24 mouse cellular contexts compared by ENCODE assay signal in genomic region chr2:102040011-102040410, GRCm38 (mm10).
A peak's percentile ranks its signal among the peaks of the same experiment; 100 is the strongest.
DNase-seq lines count a peak whose midpoint lies in the region; ATAC-seq and TF ChIP-seq lines count a peak whose summit lies in the region.
"Had no signal": no experiment of that assay in that cellular context is flagged by ENCODE, and none has a peak within 500 bp of the region (broad histone marks: within the 10 kb centered on the region; RNA-seq: fewer than 3 reads in every experiment).

No protein-coding gene starts in this region.

- H3K9me3 ChIP-seq in midbrain, embryonic 11.5 days (ENCODE audit: control insufficient read depth, low read length), result no peaks in the 10 kb centered on the region
- H3K9me3 ChIP-seq: forebrain, embryonic 10.5 days; heart, embryonic 15.5 days; kidney, embryonic 15.5 days; limb, embryonic 15.5 days; liver, embryonic 15.5 days; midbrain, embryonic 12.5 days had no signal

- no peak for DNase-seq in layer of hippocampus, adult 2 months (ENCODE audit: low spot score in 2 of 2)
- no peak for DNase-seq in layer of hippocampus, adult 11-12 months (ENCODE audit: low spot score)
- DNase-seq in CD4-positive, CD25-positive, alpha-beta regulatory T cell, adult 2 months (ENCODE audit: low read depth, low spot score), result peak; percentile 27
- peak; percentile 64 for DNase-seq in thymus, postnatal 14 days
- no peak for DNase-seq in frontal cortex, postnatal 14 days (ENCODE audit: low spot score in 2 of 2)
- DNase-seq in frontal cortex, adult 2 months (ENCODE audit: extremely low spot score in 1 of 2, low spot score in 1 of 2), result no peak
- DNase-seq in midbrain, embryonic 11.5 days (ENCODE audit: low spot score, missing footprints), result no peak
- DNase-seq: adrenal gland, postnatal 14 days; cerebellum, adult 11-12 months; cerebellum, postnatal 14 days; layer of hippocampus, adult 9-11 months; left cerebral cortex, postnatal 4 days; lung, postnatal 10 days; right cerebral cortex, postnatal 4 days had no signal

- H3K27me3 ChIP-seq in midbrain, embryonic 11.5 days (ENCODE audit: control insufficient read depth, insufficient read depth, low read length), result no peaks in the 10 kb centered on the region
- H3K27me3 ChIP-seq: heart, embryonic 15.5 days; kidney, embryonic 15.5 days; limb, embryonic 15.5 days; liver, embryonic 15.5 days; midbrain, embryonic 12.5 days had no signal

- no peak overlapping the region for H3K4me3 ChIP-seq in layer of hippocampus, adult 2 months
- no peak overlapping the region for H3K4me3 ChIP-seq in brown adipose tissue, adult 24 weeks (ENCODE audit: insufficient read depth, low read depth, low read length)
- no peak overlapping the region for H3K4me3 ChIP-seq in midbrain, embryonic 11.5 days (ENCODE audit: low read depth, low read length)
- H3K4me3 ChIP-seq: forebrain, embryonic 10.5 days; heart, embryonic 15.5 days; kidney, embryonic 15.5 days; limb, embryonic 15.5 days; liver, embryonic 15.5 days; midbrain, embryonic 12.5 days had no signal

- 95% methylated on average over 2 of the region's 2 CpGs for WGBS in midbrain, embryonic 11.5 days

- H3K27ac ChIP-seq in layer of hippocampus, adult 2 months, result peak overlapping the region; percentile 82; the same call in 1 of the 2 replicates
- H3K27ac ChIP-seq in brown adipose tissue, adult 24 weeks (replicated peaks; ENCODE audit: low read depth, low read length), result peak overlapping the region; percentile 34
- H3K27ac ChIP-seq in midbrain, embryonic 11.5 days (ENCODE audit: low read depth, low read length), result no peak overlapping the region
- H3K27ac ChIP-seq: kidney, embryonic 15.5 days; limb, embryonic 15.5 days; liver, embryonic 15.5 days; midbrain, embryonic 12.5 days; stomach, postnatal 0 days had no signal

- peaks cover 13% of the 10 kb centered on the region for H3K4me1 ChIP-seq in brown adipose tissue, adult 24 weeks (ENCODE audit: control insufficient read depth, insufficient read depth, insufficient read length, low read length)
- 0 out of 2 replicates have a peak, but pooled peaks cover 5% of the 10 kb centered on the region for H3K4me1 ChIP-seq in midbrain, embryonic 11.5 days (ENCODE audit: control insufficient read depth, insufficient read depth, low read length)

- H3K36me3 ChIP-seq in midbrain, embryonic 11.5 days (ENCODE audit: control insufficient read depth, insufficient read depth, low read length), result no peaks in the 10 kb centered on the region
- H3K36me3 ChIP-seq: heart, embryonic 15.5 days; kidney, embryonic 15.5 days; liver, embryonic 15.5 days; midbrain, embryonic 12.5 days had no signal

- no peak for ATAC-seq in midbrain, embryonic 11.5 days (ENCODE audit: low FRiP score)
- ATAC-seq: forebrain, embryonic 16.5 days; intestine, postnatal 0 days had no signal

- TF ChIP-seq CTCF in layer of hippocampus, adult 2 months (conservative IDR thresholded peaks at IDR 0.05), result no peak

- H3K9ac ChIP-seq in midbrain, embryonic 11.5 days (ENCODE audit: low read length), result no peak overlapping the region
- H3K9ac ChIP-seq: heart, embryonic 15.5 days; kidney, embryonic 15.5 days; limb, embryonic 15.5 days; liver, embryonic 15.5 days; midbrain, embryonic 12.5 days had no signal

- no peak overlapping the region for H3K4me2 ChIP-seq in midbrain, embryonic 11.5 days
- H3K4me2 ChIP-seq: heart, embryonic 15.5 days; kidney, embryonic 15.5 days; limb, embryonic 15.5 days; liver, embryonic 15.5 days; midbrain, embryonic 12.5 days had no signal

Comparison
In these comparisons a context has a peak if more than half of its experiments do, and no peak if none do; other contexts are left out.
1. DNase-seq: peak in CD4-positive, CD25-positive, alpha-beta regulatory T cell, adult 2 months (single experiment) and thymus, postnatal 14 days (single experiment); none in layer of hippocampus, adult 2 months (0 of 2), layer of hippocampus, adult 11-12 months (single experiment), frontal cortex, postnatal 14 days (0 of 2), frontal cortex, adult 2 months (0 of 2) and midbrain, embryonic 11.5 days (single experiment).